Mouse (Mus musculus): ENCODE measurements around the gene Rrp9. TPM values are rescaled to one million over a fixed set of nuclear protein-coding genes. Genes with fewer than 3 reads are reported as not detected.
"Not testable (repeated sequence)": the region's sequence is repeated elsewhere in the genome, so short reads cannot be mapped to it uniquely, and the experiment has no call there.

The Rrp9 gene
- total RNA-seq, 1 experiment: 187 TPM

DNA sequence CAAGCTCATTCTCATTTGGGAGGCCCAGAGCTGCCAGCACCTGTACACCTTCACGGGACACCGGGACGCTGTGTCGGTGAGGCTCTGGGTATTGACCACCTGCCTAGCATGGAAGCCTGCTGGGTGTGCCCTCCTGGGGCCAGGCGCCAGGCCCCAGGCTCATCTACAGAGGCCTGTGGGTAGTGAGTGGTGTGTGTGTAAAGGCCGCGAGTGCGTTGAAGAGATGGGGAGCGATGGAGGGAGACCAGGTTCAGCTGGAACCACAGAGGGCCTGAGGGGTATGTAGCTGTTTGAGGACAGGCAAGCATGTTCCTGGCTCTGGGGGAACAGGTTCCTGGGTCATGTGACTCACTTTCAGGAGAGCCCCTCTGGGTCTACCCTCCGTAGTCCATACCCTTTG lies 7.4 kb downstream of the Rrp9 start:
- Histone ChIP-seq H3K36me3 (ENCODE audit: control insufficient read depth, insufficient read depth, low read length, poor library complexity, severe bottlenecking) (peaks cover 52% of the 10 kb centered on the region), H3K4me3 (ENCODE audit: insufficient read depth in 1 of 2, low read depth in 1 of 2, low read length in 2 of 2, poor library complexity in 1 of 2, severe bottlenecking in 1 of 2) (no peak overlapping the region), H3K9me3 (ENCODE audit: control insufficient read depth, insufficient read depth, low read depth, low read length) (no peaks in the 10 kb centered on the region), H3K4me1 (ENCODE audit: control insufficient read depth in 2 of 2, insufficient read depth in 2 of 2, low read length in 2 of 2, poor library complexity in 1 of 2) (peaks cover 0 to 17% of the 10 kb centered on the region in 2 experiments; a peak in 2 of 4 replicates), H3K27ac (ENCODE audit: insufficient read depth, low read depth, low read length, poor library complexity, severe bottlenecking) (no peak overlapping the region; the same call in 1 of the 2 replicates), H3K9ac (ENCODE audit: insufficient read depth, low read depth, low read length, poor library complexity, severe bottlenecking) (no peak overlapping the region)
- DNase-seq (ENCODE audit: low read depth, low spot score): no peak
- TF ChIP-seq MAFK (IDR thresholded peaks at IDR 0.05; ENCODE audit: insufficient read depth, low read depth, low read length) (no peak), CHD2 (IDR thresholded peaks at IDR 0.05; ENCODE audit: low read depth, low read length) (no peak), HCFC1 (IDR thresholded peaks at IDR 0.05; ENCODE audit: borderline replicate concordance, insufficient read depth, low read length) (no peak), ZNF384 (IDR thresholded peaks at IDR 0.05; ENCODE audit: low read depth, low read length) (no peak), ZC3H11A (IDR thresholded peaks at IDR 0.05; ENCODE audit: borderline replicate concordance, low read depth, low read length) (no peak)
- in situ Hi-C loops (cut with MboI; ENCODE audit: low sequenced_read_pairs in 2 of 2, unreplicated experiment in 2 of 2): no loop called here

DNA sequence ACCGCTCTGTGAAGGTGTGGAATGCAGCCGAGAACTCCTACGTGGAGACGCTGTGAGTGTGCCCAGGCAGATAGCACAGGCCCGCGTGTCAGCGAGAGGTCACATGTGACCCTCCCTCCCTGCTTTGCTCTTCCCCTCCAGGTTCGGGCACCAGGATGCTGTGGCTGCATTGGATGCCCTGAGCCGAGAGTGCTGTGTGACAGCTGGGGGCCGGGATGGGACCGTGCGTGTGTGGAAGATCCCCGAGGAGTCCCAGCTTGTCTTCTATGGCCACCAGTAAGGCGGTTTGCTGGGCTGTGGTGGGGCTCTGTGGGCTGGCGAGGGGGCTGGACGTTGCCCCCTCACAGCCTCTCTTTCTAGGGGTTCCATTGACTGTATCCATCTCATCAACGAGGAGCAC lies 7.8 kb downstream of the Rrp9 start:
- peaks cover 52% of the 10 kb centered on the region for H3K36me3 ChIP-seq (ENCODE audit: control insufficient read depth, insufficient read depth, low read length, poor library complexity, severe bottlenecking)
- in situ Hi-C loops (cut with MboI; ENCODE audit: low sequenced_read_pairs in 2 of 2, unreplicated experiment in 2 of 2): no loop called here
- no peak overlapping the region for H3K9ac ChIP-seq (ENCODE audit: insufficient read depth, low read depth, low read length, poor library complexity, severe bottlenecking)
- peaks cover 0 to 17% of the 10 kb centered on the region in 2 experiments; a peak in 2 of 4 replicates for H3K4me1 ChIP-seq (ENCODE audit: control insufficient read depth in 2 of 2, insufficient read depth in 2 of 2, low read length in 2 of 2, poor library complexity in 1 of 2)
- no peak overlapping the region for H3K27ac ChIP-seq (ENCODE audit: insufficient read depth, low read depth, low read length, poor library complexity, severe bottlenecking)
- TF ChIP-seq CHD2 (IDR thresholded peaks at IDR 0.05; ENCODE audit: low read depth, low read length) (no peak), HCFC1 (IDR thresholded peaks at IDR 0.05; ENCODE audit: borderline replicate concordance, insufficient read depth, low read length) (no peak), MAFK (IDR thresholded peaks at IDR 0.05; ENCODE audit: insufficient read depth, low read depth, low read length) (no peak), ZC3H11A (IDR thresholded peaks at IDR 0.05; ENCODE audit: borderline replicate concordance, low read depth, low read length) (no peak), ZNF384 (IDR thresholded peaks at IDR 0.05; ENCODE audit: low read depth, low read length) (no peak)
- no peak overlapping the region for H3K4me3 ChIP-seq (ENCODE audit: insufficient read depth in 1 of 2, low read depth in 1 of 2, low read length in 2 of 2, poor library complexity in 1 of 2, severe bottlenecking in 1 of 2)
- DNase-seq (ENCODE audit: low read depth, low spot score): no peak
- no peaks in the 10 kb centered on the region for H3K9me3 ChIP-seq (ENCODE audit: control insufficient read depth, insufficient read depth, low read depth, low read length)

DNA sequence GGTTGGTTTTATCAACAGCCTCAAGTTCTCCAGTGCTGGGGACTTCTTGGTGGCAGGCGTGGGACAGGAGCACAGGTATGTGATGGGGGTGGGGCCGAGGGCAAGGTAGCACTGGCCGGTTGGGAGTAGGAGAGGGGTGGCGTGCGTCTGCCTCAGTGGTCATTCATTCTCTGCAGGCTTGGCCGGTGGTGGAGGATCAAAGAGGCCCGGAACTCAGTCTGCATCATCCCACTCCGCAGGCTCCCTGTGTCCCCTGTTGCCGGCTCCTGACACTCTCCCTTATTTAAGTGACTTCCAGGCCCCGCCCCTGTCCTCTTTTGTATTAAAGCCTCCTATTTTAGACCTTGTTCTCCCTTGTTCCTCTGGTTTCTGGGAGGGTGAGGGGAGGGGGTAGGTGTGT lies 9.3 kb downstream of the Rrp9 start:
- no peak for DNase-seq (ENCODE audit: low read depth, low spot score)

DNA sequence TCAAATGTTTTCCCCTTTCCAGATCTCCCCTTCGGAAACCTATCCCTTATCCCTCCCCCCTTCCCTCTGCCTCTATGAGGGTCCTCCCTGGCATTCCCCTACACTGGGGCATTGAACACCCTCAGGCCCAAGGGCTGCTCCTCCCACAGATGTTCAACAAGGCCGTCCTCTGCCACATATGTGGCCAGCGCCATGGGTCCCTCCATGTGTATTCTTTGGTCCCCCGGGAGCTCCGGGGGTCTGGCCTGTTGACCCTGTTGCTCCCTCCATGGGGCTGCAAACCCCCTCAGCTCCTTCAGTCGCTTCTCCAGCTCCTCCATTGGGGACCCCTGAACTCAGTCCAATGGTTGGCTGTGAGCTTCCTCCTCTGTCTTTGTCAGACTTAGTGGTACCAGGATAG lies 11.8 kb downstream of the Rrp9 start:
- H3K4me3 ChIP-seq (ENCODE audit: insufficient read depth in 1 of 2, low read depth in 1 of 2, low read length in 2 of 2, poor library complexity in 1 of 2, severe bottlenecking in 1 of 2); H3K9ac ChIP-seq (ENCODE audit: insufficient read depth, low read depth, low read length, poor library complexity, severe bottlenecking); H3K9me3 ChIP-seq (ENCODE audit: control insufficient read depth, insufficient read depth, low read depth, low read length); H3K27ac ChIP-seq (ENCODE audit: insufficient read depth, low read depth, low read length, poor library complexity, severe bottlenecking); in situ Hi-C loops (cut with MboI; ENCODE audit: low sequenced_read_pairs in 2 of 2, unreplicated experiment in 2 of 2); DNase-seq (ENCODE audit: low read depth, low spot score): not testable (repeated sequence)
- Histone ChIP-seq H3K36me3 (ENCODE audit: control insufficient read depth, insufficient read depth, low read length, poor library complexity, severe bottlenecking) (peaks cover 34% of the 10 kb centered on the region), H3K4me1 (ENCODE audit: control insufficient read depth in 2 of 2, insufficient read depth in 2 of 2, low read length in 2 of 2, poor library complexity in 1 of 2) (peaks cover 0 to 18% of the 10 kb centered on the region in 2 experiments; a peak in 2 of 4 replicates)

More for the DNA sequence above, 9.3 kb downstream of the Rrp9 start:
- peaks cover 0 to 17% of the 10 kb centered on the region in 2 experiments; a peak in 2 of 4 replicates for H3K4me1 ChIP-seq (ENCODE audit: control insufficient read depth in 2 of 2, insufficient read depth in 2 of 2, low read length in 2 of 2, poor library complexity in 1 of 2)
- H3K27ac ChIP-seq (ENCODE audit: insufficient read depth, low read depth, low read length, poor library complexity, severe bottlenecking): no peak overlapping the region
- no peak overlapping the region for H3K4me3 ChIP-seq (ENCODE audit: insufficient read depth in 1 of 2, low read depth in 1 of 2, low read length in 2 of 2, poor library complexity in 1 of 2, severe bottlenecking in 1 of 2)
- H3K9me3 ChIP-seq (ENCODE audit: control insufficient read depth, insufficient read depth, low read depth, low read length): no peaks in the 10 kb centered on the region
- no peak for TF ChIP-seq ZNF384 (IDR thresholded peaks at IDR 0.05; ENCODE audit: low read depth, low read length)
- no peak overlapping the region for H3K9ac ChIP-seq (ENCODE audit: insufficient read depth, low read depth, low read length, poor library complexity, severe bottlenecking)
- in situ Hi-C loops (cut with MboI; ENCODE audit: low sequenced_read_pairs in 2 of 2, unreplicated experiment in 2 of 2): no loop called here
- peaks cover 47% of the 10 kb centered on the region for H3K36me3 ChIP-seq (ENCODE audit: control insufficient read depth, insufficient read depth, low read length, poor library complexity, severe bottlenecking)

DNA sequence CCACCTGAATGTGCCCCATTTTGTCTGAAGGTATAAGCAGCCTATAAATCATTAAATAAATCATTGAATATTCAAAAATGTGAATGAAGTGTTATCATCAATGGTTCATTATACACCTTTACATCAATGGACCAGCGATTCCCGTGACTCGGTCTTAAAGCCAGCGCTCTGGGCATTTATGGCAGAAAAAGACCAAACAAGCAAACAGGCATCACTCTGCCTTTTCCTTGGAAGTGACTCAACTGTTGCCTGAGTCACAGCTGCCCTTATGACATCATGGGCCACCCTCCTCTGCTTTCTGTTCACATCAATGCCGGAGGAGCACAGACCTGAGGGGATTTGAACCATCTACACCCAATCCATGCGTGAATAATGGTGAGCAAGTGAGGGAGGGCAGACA lies 23.9 kb downstream of the Rrp9 start, which contains the start of gene Iqcf1:
Gene Iqcf1, plus strand, starts transcription at position 301 of the 400 bp plus-strand sequence.
- H3K4me3 ChIP-seq (ENCODE audit: insufficient read depth in 1 of 2, low read depth in 1 of 2, low read length in 2 of 2, poor library complexity in 1 of 2, severe bottlenecking in 1 of 2): no peak within 1 kb of the TSS
- no peaks in the 10 kb centered on the region for H3K9me3 ChIP-seq (ENCODE audit: control insufficient read depth, insufficient read depth, low read depth, low read length)
- H3K27ac ChIP-seq (ENCODE audit: insufficient read depth, low read depth, low read length, poor library complexity, severe bottlenecking): no peak within 1 kb of the TSS
- no peaks in the 10 kb centered on the region for H3K4me1 ChIP-seq (ENCODE audit: control insufficient read depth in 2 of 2, insufficient read depth in 2 of 2, low read length in 2 of 2, poor library complexity in 1 of 2)
- no peak within 1 kb of the TSS for H3K9ac ChIP-seq (ENCODE audit: insufficient read depth, low read depth, low read length, poor library complexity, severe bottlenecking)
- TF ChIP-seq MAFK (IDR thresholded peaks at IDR 0.05; ENCODE audit: insufficient read depth, low read depth, low read length): no peak
- no peak for TF ChIP-seq ZNF384 (IDR thresholded peaks at IDR 0.05; ENCODE audit: low read depth, low read length)
- no peak for TF ChIP-seq ZC3H11A (IDR thresholded peaks at IDR 0.05; ENCODE audit: borderline replicate concordance, low read depth, low read length)
- no peak for TF ChIP-seq HCFC1 (IDR thresholded peaks at IDR 0.05; ENCODE audit: borderline replicate concordance, insufficient read depth, low read length)
- TF ChIP-seq CHD2 (IDR thresholded peaks at IDR 0.05; ENCODE audit: low read depth, low read length): no peak
- in situ Hi-C loops (cut with MboI; ENCODE audit: low sequenced_read_pairs in 2 of 2, unreplicated experiment in 2 of 2): no loop called here
- no peaks in the 10 kb centered on the region for H3K36me3 ChIP-seq (ENCODE audit: control insufficient read depth, insufficient read depth, low read length, poor library complexity, severe bottlenecking)
- no peak for DNase-seq (ENCODE audit: low read depth, low spot score)

Measured in ES-E14 (cell line).